Mouse (Mus musculus) G1E-ER4 (cell line): ENCODE data around the gene Nckap1. TPM values are rescaled to one million over a fixed set of nuclear protein-coding genes. Genes with fewer than 3 reads are reported as not detected.

Experiments used
- GATA1 ChIP-seq: IDR thresholded peaks from one replicate; pipeline ENCODE4 v1.8.0; 2012; ENCODE audit warnings: low read length, inconsistent platforms
- polyA plus RNA-seq: library from polyadenylated mRNA; stranded (reverse); fragments of >175 nt; gene quantifications from 2 replicates; pipeline ENCODE4 v1.2.3, GENCODE M21; 2012

The Nckap1 gene
- polyA plus RNA-seq, 1 experiment = 17.9 TPM

- TF ChIP-seq GATA1 = no peak
Measured at GRCm38 (mm10) chr2:80579253-80579891, 1.8 kb downstream of the Nckap1 start.

GRCm38 (mm10) chr2:80577286-80577685 is 3.9 kb downstream of the Nckap1 start:
- no peak for TF ChIP-seq GATA1

GRCm38 (mm10) chr2:80570656-80571055 is 10.5 kb downstream of the Nckap1 start:
- no peak for TF ChIP-seq GATA1

GRCm38 (mm10) chr2:80567411-80567810 is 13.8 kb downstream of the Nckap1 start:
- TF ChIP-seq GATA1 = no peak

- no peak for TF ChIP-seq GATA1
Measured at GRCm38 (mm10) chr2:80562253-80562652, 18.9 kb downstream of the Nckap1 start.

- no peak for TF ChIP-seq GATA1
Measured at GRCm38 (mm10) chr2:80561478-80561877, 19.7 kb downstream of the Nckap1 start.

GRCm38 (mm10) chr2:80560773-80561172 is 20.4 kb downstream of the Nckap1 start:
- no peak for TF ChIP-seq GATA1

- TF ChIP-seq GATA1 = no peak
Measured at GRCm38 (mm10) chr2:80559655-80560054, 21.5 kb downstream of the Nckap1 start.

- TF ChIP-seq GATA1 = no peak
Measured at GRCm38 (mm10) chr2:80554442-80554841, 26.7 kb downstream of the Nckap1 start.

GRCm38 (mm10) chr2:80549704-80550103 is 31.5 kb downstream of the Nckap1 start:
- TF ChIP-seq GATA1 = no peak

GRCm38 (mm10) chr2:80547901-80548300 is 33.3 kb downstream of the Nckap1 start:
- TF ChIP-seq GATA1 = no peak

GRCm38 (mm10) chr2:80542801-80543200 is 38.4 kb downstream of the Nckap1 start:
- TF ChIP-seq GATA1 = no peak

- no peak for TF ChIP-seq GATA1
Measured at GRCm38 (mm10) chr2:80537156-80537555, 44.0 kb downstream of the Nckap1 start.

- no peak for TF ChIP-seq GATA1
Measured at GRCm38 (mm10) chr2:80536608-80537007, 44.6 kb downstream of the Nckap1 start.

GRCm38 (mm10) chr2:80524275-80524674 is 56.9 kb downstream of the Nckap1 start:
- TF ChIP-seq GATA1 = no peak

GRCm38 (mm10) chr2:80506051-80506802 is 75.0 kb downstream of the Nckap1 start:
- no peak for TF ChIP-seq GATA1

GRCm38 (mm10) chr2:80502132-80502531 is 79.0 kb downstream of the Nckap1 start:
- TF ChIP-seq GATA1 = no peak
